Mouse (Mus musculus): Measurements from ENCODE around the gene Mtrex.

- TF ChIP-seq CTCF (conservative IDR thresholded peaks at IDR 0.05; ENCODE audit: insufficient read depth, insufficient read length, low read depth, low read length) (no peak), POLR2A (IDR thresholded peaks at IDR 0.05; ENCODE audit: low read depth, low read length) (no peak)
Observed at GRCm38 (mm10) chr13:112870039-112870690, 57.0 kb downstream of the Mtrex start.
